Mouse (Mus musculus) large intestine, adult 2 months (tissue): ENCODE results near the gene D430019H16Rik. TPM values are rescaled to one million over a fixed set of nuclear protein-coding genes. Genes with fewer than 3 reads are reported as not detected.
A peak's percentile ranks its signal among the peaks of the same experiment; 100 is the strongest.

Source experiments
- DNase-seq: peaks from one replicate; pipeline ENCODE4 v3.0.0-alpha.2; 2012; ENCODE audit warnings: low read depth, low spot score
- WGBS: fragments of 180-500 bp; shearing (Covaris S2); methylation state at CpG from one replicate; pipeline ENCODE4 v1.1.7; 2018; 5-methylcytosine and 5-hydroxymethylcytosine counted together
- polyA plus RNA-seq: library from polyadenylated mRNA; depleted of rRNA; stranded (reverse); fragments of >200 nt; gene quantifications from 2 replicates; pipeline ENCODE4 v1.2.3, GENCODE M21; 2012

The D430019H16Rik gene
- polyA plus RNA-seq, 1 experiment: 1.2 TPM

- 70% methylated on average over 9 of the region's 9 CpGs for WGBS
- DNase-seq: no peak
These were observed 23.3 kb downstream of the D430019H16Rik start for GRCm38 (mm10) chr12:105476993-105477392.

GRCm38 (mm10) chr12:105483503-105483902 lies 29.8 kb downstream of the D430019H16Rik start:
- DNase-seq: no peak
- WGBS: 47% methylated on average over 3 of the region's 3 CpGs

DNA sequence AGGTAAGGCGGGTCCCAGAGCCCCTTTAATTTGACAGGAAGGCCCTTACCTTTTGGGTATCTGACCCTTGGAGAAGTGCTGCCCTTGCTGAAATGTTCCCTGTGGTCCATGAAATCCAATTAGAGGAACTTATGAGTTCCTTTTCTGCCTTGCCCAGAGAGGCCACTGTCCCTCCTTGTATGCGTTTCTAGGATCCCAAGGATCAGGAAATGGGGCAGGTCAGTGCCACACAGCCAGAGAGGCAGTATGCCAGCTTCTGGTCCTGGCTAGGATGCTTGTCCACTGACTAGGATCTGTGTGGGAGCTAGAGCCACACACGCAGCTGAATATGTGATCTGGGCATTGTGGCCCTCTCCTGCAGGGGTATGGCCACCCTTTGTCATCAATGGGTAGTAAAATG lies 36.6 kb downstream of the D430019H16Rik start:
- WGBS: 74% methylated on average over 3 of the region's 3 CpGs
- DNase-seq: no peak

- DNase-seq: no peak
- WGBS: 80% methylated on average over 6 of the region's 6 CpGs
These were observed 37.1 kb downstream of the D430019H16Rik start for GRCm38 (mm10) chr12:105490794-105491193.

- DNase-seq: no peak
- WGBS: 55% methylated on average over 5 of the region's 5 CpGs
These were observed 41.1 kb downstream of the D430019H16Rik start for GRCm38 (mm10) chr12:105494796-105495195.

DNA sequence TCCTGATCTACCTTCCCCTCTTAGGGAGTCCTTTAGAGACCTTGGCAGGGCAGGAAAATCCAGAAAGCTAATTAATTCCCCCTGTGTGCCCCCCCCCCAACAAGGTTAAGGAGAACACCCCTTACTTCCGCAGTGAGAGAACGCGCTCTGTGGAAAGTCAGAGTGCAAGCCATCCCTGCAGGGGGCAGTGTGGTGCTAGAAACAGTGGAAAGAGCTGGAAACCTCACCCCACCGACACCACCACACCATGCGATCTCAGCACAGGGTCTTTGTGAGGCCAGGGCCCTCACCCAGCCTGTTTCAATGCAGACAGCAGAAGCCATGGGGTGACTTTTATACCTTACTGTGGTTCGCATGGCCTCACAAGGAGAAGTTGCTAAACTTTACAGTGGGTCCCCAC lies 44.2 kb downstream of the D430019H16Rik start:
- DNase-seq: peak; percentile 28
- 12% methylated on average over 6 of the region's 6 CpGs for WGBS

GRCm38 (mm10) chr12:105498423-105498822 lies 44.8 kb downstream of the D430019H16Rik start:
- DNase-seq: no peak
- 76% methylated on average over 7 of the region's 7 CpGs for WGBS

GRCm38 (mm10) chr12:105498842-105499241 lies 45.2 kb downstream of the D430019H16Rik start:
- DNase-seq: no peak

GRCm38 (mm10) chr12:105500940-105501339 lies 47.3 kb downstream of the D430019H16Rik start:
- WGBS: 49% methylated on average over 5 of the region's 5 CpGs
- no peak for DNase-seq

More at GRCm38 (mm10) chr12:105498842-105499241, 45.2 kb downstream of the D430019H16Rik start:
- 30% methylated on average over 4 of the region's 4 CpGs for WGBS

- DNase-seq: no peak
- 80% methylated on average over 6 of the region's 6 CpGs for WGBS
These were observed 51.1 kb downstream of the D430019H16Rik start for GRCm38 (mm10) chr12:105504736-105505135.

GRCm38 (mm10) chr12:105511109-105511508 lies 57.5 kb downstream of the D430019H16Rik start:
- no peak for DNase-seq
- 61% methylated on average over 5 of the region's 5 CpGs for WGBS

GRCm38 (mm10) chr12:105511671-105512502 lies 58.2 kb downstream of the D430019H16Rik start:
- whole genome bisulfite sequencing: 56% methylated on average over 16 of the region's 16 CpGs
- no peak for DNase-seq

DNA sequence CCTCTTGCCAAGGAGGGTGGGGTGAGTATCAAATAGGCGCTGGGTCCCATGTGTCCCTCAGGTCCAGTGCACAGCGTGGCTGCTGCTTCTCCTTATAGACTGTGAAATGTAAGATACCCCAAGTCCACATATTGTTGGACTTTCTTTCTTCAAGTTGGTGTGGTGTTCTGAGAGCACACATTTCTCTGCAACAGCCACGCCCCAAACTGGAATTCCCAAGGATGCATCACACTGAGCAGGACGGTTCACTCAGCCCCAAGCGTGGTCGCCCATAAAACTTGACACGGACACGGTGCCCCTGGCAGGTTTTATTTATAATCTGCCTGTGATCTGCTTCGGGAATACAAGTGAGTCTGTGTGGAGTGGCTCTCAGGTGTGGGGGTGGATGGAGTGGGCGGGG lies 60.5 kb downstream of the D430019H16Rik start:
- no peak for DNase-seq
- 44% methylated on average over 10 of the region's 10 CpGs for WGBS

GRCm38 (mm10) chr12:105517026-105517675 lies 63.5 kb downstream of the D430019H16Rik start:
- DNase-seq: no peak
- WGBS: 39% methylated on average over 21 of the region's 21 CpGs

DNA sequence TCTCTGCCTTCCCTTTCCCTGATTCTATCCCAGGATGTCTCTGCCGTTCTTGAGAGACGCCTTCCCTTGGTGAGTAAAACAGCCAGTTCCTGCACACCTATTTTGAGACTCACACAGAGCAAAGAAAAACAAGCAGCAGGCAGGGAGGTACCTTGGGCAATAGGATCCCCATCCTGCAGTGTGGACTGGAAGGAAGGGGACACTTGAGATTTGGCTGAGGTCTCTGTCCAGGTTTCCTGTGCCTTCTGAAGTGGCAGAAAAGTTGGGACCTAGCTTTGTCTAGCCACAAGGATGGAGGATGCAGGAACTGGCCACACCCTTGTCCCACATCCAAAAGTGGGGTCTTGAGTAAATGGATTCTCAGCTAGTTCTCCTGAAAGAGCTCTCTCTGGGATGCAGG lies 66.2 kb downstream of the D430019H16Rik start:
- no peak for DNase-seq

GRCm38 (mm10) chr12:105521170-105521762 lies 67.6 kb downstream of the D430019H16Rik start:
- DNase-seq: no peak
- 36% methylated on average over 15 of the region's 15 CpGs for WGBS

More for the DNA sequence above, 66.2 kb downstream of the D430019H16Rik start:
- 82% methylated on average over 2 of the region's 2 CpGs for WGBS

DNA sequence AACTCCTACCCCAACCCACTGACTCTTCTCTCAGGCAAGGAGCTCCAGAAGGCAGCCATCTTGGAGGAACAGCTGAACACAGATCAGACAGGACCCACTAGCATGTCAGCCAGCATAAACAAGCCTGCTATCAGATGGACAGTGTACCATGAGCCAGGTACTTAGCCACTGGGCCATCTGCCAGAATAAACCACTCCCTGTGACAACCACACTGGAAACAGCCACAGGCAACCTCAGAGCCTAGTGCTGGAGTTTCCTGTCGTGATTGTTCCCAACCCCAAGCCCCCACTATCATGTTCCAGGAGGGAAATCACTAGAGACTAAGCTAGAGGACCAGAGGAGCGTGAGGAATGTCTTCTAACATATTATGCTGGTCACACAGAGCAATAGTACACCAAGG lies 70.1 kb downstream of the D430019H16Rik start:
- no peak for DNase-seq
- 38% methylated on average over 2 of the region's 2 CpGs for WGBS

- no peak for DNase-seq
- 69% methylated on average over 3 of the region's 3 CpGs for WGBS
These were observed 72.5 kb downstream of the D430019H16Rik start for GRCm38 (mm10) chr12:105526186-105526585.

GRCm38 (mm10) chr12:105526829-105527228 lies 73.2 kb downstream of the D430019H16Rik start:
- no peak for DNase-seq
- 26% methylated on average over 5 of the region's 5 CpGs for WGBS

DNA sequence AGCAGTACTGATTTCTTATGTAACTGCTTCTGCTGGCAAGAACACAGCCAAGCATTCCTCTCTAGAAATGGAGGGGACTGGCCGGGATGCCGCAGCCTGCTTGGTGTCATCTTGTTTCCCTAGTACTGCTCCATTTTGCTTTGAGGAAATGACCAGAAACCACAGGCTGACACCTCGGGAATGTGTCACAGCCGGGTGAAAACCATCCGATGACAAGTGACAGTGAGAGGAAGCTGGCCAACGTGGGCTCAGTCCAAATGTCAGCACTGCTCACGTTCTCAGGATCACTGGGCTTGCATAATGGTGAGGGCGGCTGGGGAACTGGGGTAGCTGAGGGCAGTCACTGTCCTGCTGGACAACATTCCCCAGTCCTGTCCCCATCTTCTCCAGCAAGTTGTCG lies 75.9 kb downstream of the D430019H16Rik start:
- no peak for DNase-seq
- WGBS: 57% methylated on average over 9 of the region's 9 CpGs
